Mouse (Mus musculus) limb, embryonic 13.5 days (tissue): ENCODE measurements around the gene Ckap5. TPM values are rescaled to one million over a fixed set of nuclear protein-coding genes. Genes with fewer than 3 reads are reported as not detected.
A peak's percentile ranks its signal among the peaks of the same experiment; 100 is the strongest.

Experiments used
- ATAC-seq: fragments of 200-750 bp; cut with Nextera tagmentation; 2 replicates; pipeline ENCODE4 v1.8.0; 2017; ENCODE audit warnings: low read depth, moderate number of reproducible peaks, moderate TSS enrichment; ENCODE audit not compliant: low FRiP score
- H3K27ac ChIP-seq: fragments of 300-500 bp; sonication (generic); 2 replicates; pipeline ENCODE4 v1.5.1; 2015; ENCODE audit warnings: inconsistent platforms, mild to moderate bottlenecking, moderate library complexity
- H3K27me3 ChIP-seq: fragments of 300-500 bp; sonication (generic); 2 replicates; pipeline ENCODE4 v1.6.1; 2015; ENCODE audit warnings: mild to moderate bottlenecking, inconsistent platforms
- H3K36me3 ChIP-seq: fragments of 300-500 bp; sonication (generic); 2 replicates; pipeline ENCODE4 v1.6.1; 2015; ENCODE audit warnings: inconsistent platforms, mild to moderate bottlenecking, moderate library complexity
- H3K4me1 ChIP-seq: fragments of 300-500 bp; sonication (generic); 2 replicates; pipeline ENCODE4 v1.6.1; 2015; ENCODE audit warnings: inconsistent platforms
- H3K4me2 ChIP-seq: fragments of 300-500 bp; sonication (generic); replicated peaks from 2 replicates; pipeline ENCODE4 v1.6.1; 2015; ENCODE audit warnings: inconsistent platforms, mild to moderate bottlenecking, moderate library complexity
- H3K4me3 ChIP-seq: fragments of 300-500 bp; sonication (generic); 2 replicates; pipeline ENCODE4 v1.5.1; 2015; ENCODE audit warnings: moderate library complexity, mild to moderate bottlenecking, inconsistent platforms
- H3K9ac ChIP-seq: fragments of 300-500 bp; sonication (generic); 2 replicates; pipeline ENCODE4 v1.6.1; 2015; ENCODE audit warnings: mild to moderate bottlenecking, inconsistent platforms
- H3K9me3 ChIP-seq: fragments of 300-500 bp; sonication (generic); 2 replicates; pipeline ENCODE4 v1.6.1; 2016; ENCODE audit warnings: inconsistent platforms
- WGBS: fragments of 180-500 bp; shearing (Covaris S2); methylation state at CpG from one replicate; pipeline ENCODE4 v1.1.7; 2015; 5-methylcytosine and 5-hydroxymethylcytosine counted together
- polyA plus RNA-seq: library from polyadenylated mRNA; unstranded; fragments of >200 nt; fragmentation: Nextera tagmentation; extraction: Ambion mirVana; gene quantifications from 2 replicates; pipeline ENCODE4 v1.2.1, GENCODE M21; 2015

Gene Ckap5
- polyA plus RNA-seq, 1 experiment from 2014 or later = 106 TPM

DNA sequence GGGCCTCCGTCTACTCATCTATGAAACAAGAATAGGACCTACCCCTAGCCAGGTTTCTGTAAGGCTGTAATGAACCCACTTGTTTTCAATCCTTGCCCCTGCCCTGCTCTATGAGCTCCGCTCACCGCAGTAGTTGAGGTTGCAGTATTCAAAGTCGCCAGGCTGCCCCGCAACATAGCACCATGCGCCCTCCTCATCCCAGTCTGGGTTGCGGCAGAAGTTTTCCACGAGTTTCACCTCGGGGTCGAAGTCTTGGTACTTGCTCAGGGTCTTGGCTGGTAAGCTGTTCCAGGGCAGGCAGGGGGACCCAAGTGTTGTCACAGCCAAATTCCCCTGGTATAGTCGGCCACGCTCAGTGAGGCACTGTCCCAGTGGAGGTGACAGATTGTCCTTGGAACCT is 103.8 kb downstream of the Ckap5 start:
- 88% methylated on average over 12 of the region's 12 CpGs for WGBS
- ATAC-seq = no peak
- H3K4me3 ChIP-seq = no peak overlapping the region

DNA sequence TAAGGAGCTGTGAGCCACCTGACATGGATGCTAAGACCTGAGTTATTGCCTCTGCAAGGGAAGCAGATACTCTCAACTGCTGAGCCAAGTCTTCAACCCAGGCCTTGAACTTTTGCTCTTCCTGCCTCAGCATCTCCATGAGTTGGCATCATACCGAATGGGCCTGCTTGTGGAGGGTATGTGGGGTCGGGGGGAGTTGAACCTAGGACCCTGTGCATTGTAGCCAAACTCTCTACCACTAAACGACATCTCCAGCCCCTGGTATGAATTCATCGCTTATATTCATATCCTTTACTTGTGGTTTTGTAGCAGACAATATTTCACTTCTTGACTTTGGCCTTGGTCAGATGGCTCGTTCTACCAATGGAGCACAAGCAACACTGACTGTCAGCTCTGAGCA is 105.3 kb downstream of the Ckap5 start:
- Histone ChIP-seq H3K27ac (no peak overlapping the region), H3K36me3 (no peaks in the 10 kb centered on the region), H3K4me1 (no peaks in the 10 kb centered on the region), H3K27me3 (no peaks in the 10 kb centered on the region), H3K9me3 (no peaks in the 10 kb centered on the region), H3K9ac (no peak overlapping the region), H3K4me3 (no peak overlapping the region), H3K4me2 (no peak overlapping the region)
- 85% methylated on average over 5 of the region's 5 CpGs for WGBS
- no peak for ATAC-seq

More for the DNA sequence above, 103.8 kb downstream of the Ckap5 start:
- Histone ChIP-seq H3K4me1 (no peaks in the 10 kb centered on the region), H3K27ac (no peak overlapping the region), H3K36me3 (no peaks in the 10 kb centered on the region), H3K27me3 (no peaks in the 10 kb centered on the region), H3K9ac (no peak overlapping the region), H3K9me3 (no peaks in the 10 kb centered on the region), H3K4me2 (no peak overlapping the region)

DNA sequence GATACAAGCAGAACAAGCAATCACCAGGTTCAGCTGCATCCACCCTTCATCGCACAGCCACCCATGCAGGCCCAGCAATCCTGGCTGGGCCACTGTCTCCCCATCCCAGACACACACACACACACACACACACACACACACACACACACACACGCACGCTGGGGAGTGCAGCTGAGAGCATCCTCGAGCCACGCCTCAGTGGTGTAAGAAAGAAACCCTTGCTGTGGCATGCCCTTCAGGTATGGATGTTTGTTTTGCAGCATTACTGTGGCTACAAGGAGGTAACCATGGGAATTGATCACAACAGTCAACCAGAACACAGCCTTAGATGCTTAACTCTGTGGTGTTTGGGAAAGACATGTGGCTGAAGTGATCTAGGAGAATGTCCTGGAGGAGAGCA is 105.8 kb downstream of the Ckap5 start:
- WGBS = 75% methylated on average over 5 of the region's 5 CpGs
- ATAC-seq = no peak
- H3K36me3 ChIP-seq = no peaks in the 10 kb centered on the region

DNA sequence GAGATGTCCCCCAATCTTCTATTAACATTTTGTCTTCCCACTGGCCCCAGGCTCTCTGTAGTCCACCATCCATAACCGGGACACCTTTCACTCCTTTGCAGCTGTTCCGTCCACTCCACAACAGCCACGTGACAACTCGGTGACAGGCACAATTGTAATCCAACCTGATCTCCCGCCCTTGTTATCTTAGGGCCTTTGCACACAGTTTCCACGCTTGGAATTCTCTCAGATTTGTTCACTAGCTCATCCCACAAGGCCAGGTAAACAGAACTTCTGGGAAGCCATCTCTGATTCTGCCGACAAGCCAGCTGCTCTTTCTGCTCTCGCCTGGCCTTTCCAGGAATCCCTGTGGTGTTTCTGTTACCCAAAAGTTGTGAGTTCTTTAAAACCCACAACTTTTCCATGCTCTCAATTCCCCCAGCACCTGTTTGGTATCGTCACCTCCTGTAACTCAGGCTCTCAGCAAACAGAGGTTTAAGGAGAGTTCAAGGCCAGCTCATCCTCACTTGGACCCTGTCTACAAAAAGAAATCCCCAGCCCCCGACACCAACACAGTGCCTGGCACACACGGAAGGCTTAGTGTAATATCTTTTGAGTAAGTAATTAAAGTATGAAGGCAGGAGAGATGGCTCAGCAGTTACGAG is 106.9 kb downstream of the Ckap5 start:
- Histone ChIP-seq H3K9ac (no peak overlapping the region), H3K4me1 (no peaks in the 10 kb centered on the region), H3K36me3 (no peaks in the 10 kb centered on the region), H3K27me3 (no peaks in the 10 kb centered on the region), H3K9me3 (no peaks in the 10 kb centered on the region), H3K4me3 (no peak overlapping the region), H3K4me2 (no peak overlapping the region), H3K27ac (no peak overlapping the region)
- 77% methylated on average over 12 of the region's 12 CpGs for WGBS
- 0 out of 2 replicates have a peak, but pooled peaks have one; percentile 2 for ATAC-seq

More for the DNA sequence above, 105.8 kb downstream of the Ckap5 start:
- Histone ChIP-seq H3K27ac (no peak overlapping the region), H3K9ac (no peak overlapping the region), H3K4me2 (no peak overlapping the region), H3K9me3 (no peaks in the 10 kb centered on the region), H3K4me3 (no peak overlapping the region), H3K27me3 (no peaks in the 10 kb centered on the region), H3K4me1 (no peaks in the 10 kb centered on the region)

DNA sequence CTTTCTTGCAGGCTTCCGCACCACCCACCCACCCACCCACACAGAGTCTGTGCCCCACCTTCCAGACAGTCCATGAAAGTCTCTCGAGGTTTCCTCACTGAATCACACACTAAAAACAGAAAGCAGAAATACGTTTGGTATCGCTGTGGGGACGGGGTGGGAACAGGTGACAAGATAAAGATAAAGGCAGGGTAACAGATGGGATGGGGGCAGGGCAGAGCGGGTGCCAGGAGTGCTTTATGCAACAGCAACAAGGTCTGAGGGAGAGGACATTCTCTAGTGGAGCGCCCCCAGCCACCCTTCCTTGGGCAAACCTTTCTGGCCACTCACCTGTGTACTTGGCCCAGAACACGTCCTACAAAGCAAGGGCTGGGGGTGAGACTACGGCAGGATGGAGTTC is 108.3 kb downstream of the Ckap5 start:
- no peak overlapping the region for H3K4me3 ChIP-seq
- H3K9ac ChIP-seq = no peak overlapping the region
- no peak overlapping the region for H3K4me2 ChIP-seq
- 80% methylated on average over 9 of the region's 9 CpGs for WGBS
- H3K9me3 ChIP-seq = no peaks in the 10 kb centered on the region
- no peaks in the 10 kb centered on the region for H3K36me3 ChIP-seq
- no peak overlapping the region for H3K27ac ChIP-seq
- no peak for ATAC-seq
- no peaks in the 10 kb centered on the region for H3K27me3 ChIP-seq
- H3K4me1 ChIP-seq = no peaks in the 10 kb centered on the region

DNA sequence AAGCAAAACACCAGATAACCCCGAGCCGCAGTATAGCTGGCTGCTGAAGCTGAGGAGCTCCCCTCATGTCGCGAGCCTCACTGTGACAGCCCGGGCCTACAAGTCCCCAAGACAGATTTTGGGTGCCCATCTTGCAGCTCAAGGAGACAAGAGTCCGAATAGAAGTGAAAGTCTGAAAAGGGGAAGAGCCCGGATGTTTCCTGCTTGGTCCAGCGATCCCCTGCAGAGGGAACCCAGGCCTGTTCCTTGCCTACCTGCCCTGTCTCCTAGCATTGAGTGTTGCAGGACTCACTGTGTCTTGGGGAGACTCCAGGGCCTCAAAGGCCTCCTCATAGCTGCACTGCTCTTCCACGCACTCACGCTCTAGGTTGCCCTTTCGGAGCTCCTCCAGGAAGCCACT is 108.9 kb downstream of the Ckap5 start:
- no peak overlapping the region for H3K27ac ChIP-seq
- 87% methylated on average over 11 of the region's 11 CpGs for WGBS
- ATAC-seq = no peak
- H3K9me3 ChIP-seq = no peaks in the 10 kb centered on the region
- H3K4me2 ChIP-seq = no peak overlapping the region
- no peak overlapping the region for H3K4me3 ChIP-seq
- H3K27me3 ChIP-seq = no peaks in the 10 kb centered on the region
- no peaks in the 10 kb centered on the region for H3K36me3 ChIP-seq
- H3K4me1 ChIP-seq = no peaks in the 10 kb centered on the region
- H3K9ac ChIP-seq = no peak overlapping the region

DNA sequence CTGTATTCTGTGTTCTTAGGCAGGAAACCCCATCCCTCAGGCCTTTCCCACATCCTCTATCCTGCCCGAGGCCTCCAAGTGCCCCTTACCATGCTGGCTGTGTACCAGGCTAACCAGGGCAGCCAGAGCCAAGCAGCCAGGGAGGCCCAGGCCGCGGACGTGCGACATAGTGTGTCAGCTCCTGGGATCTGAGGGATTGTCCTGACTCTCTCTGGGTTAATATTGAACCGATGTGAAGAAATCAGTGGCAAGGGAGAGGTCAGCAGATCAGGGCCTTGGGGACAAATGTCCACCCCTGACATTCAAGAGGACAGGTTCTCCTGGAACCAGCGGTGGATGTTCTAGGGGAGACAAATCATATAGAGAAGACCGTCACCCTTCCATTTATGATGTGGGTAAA is 109.7 kb downstream of the Ckap5 start, which contains the start of gene F2:
Gene F2, minus strand, starts transcription at position 186 of the 400 bp plus-strand sequence.
- no peak for ATAC-seq
- H3K27ac ChIP-seq = no peak within 1 kb of the TSS
- no peaks in the 10 kb centered on the region for H3K9me3 ChIP-seq
- no peak within 1 kb of the TSS for H3K4me2 ChIP-seq
- H3K4me3 ChIP-seq = no peak within 1 kb of the TSS
- 90% methylated on average over 8 of the region's 8 CpGs for WGBS
- no peaks in the 10 kb centered on the region for H3K36me3 ChIP-seq
- no peaks in the 10 kb centered on the region for H3K4me1 ChIP-seq
- no peaks in the 10 kb centered on the region for H3K27me3 ChIP-seq
- no peak within 1 kb of the TSS for H3K9ac ChIP-seq

DNA sequence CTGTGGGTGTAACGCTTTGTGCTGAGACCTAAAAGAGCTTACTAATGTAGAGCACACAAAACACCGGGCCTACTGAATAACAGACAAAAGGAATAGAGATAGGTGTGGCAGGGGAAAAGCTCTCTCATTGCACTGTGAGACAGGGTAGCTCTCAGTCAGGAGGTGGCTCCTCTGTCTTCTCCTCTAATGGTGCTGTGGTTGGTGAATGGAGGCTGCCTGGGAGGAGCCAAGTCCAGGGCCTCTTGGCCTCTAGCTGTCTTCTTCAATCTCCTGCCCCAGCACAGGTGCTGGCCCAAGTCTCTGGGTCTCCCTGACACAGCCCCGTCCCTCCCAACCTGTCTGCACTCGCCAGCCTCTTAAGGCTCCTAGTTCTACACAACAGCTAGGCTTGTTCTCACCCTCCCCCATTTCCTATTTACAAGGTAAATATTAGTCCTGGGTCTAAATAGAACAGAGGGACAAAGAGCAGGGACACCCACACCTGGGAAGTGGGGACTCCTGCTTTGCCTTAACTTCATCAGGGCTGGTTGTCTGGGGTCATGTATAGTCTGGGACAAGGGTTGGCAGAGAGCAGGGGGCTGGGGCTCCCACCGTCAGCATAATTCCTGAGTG is 110.3 kb downstream of the Ckap5 start:
- no peak overlapping the region for H3K4me3 ChIP-seq
- no peaks in the 10 kb centered on the region for H3K4me1 ChIP-seq
- no peak overlapping the region for H3K9ac ChIP-seq
- ATAC-seq = no peak
- H3K27ac ChIP-seq = no peak overlapping the region
- WGBS = 84% methylated on average over 5 of the region's 5 CpGs
- peaks cover 1% of the 10 kb centered on the region; the same call in 1 of the 2 replicates for H3K36me3 ChIP-seq
- no peaks in the 10 kb centered on the region for H3K9me3 ChIP-seq
- no peak overlapping the region for H3K4me2 ChIP-seq
- no peaks in the 10 kb centered on the region for H3K27me3 ChIP-seq

DNA sequence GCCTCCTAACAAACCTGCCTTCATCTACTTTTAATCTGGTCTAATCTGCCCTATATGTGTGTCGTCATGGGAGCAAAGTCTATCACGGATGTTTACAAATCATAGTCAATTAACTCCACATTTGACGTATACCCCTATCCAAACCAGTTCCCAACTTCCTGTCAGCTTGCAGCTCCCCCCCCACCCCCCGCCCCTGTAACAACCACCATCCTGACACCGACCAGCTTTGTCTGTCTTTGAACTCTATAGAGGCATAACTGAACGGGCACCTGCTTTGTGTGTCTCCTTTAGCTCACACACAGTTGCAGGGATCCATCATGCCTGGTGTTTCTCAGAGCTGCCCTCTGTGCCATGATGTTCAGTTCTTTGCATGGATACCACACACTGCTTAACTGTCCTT is 112.4 kb downstream of the Ckap5 start:
- H3K27ac ChIP-seq = no peak overlapping the region
- no peak for ATAC-seq
- H3K36me3 ChIP-seq = peaks cover 21% of the 10 kb centered on the region
- no peak overlapping the region for H3K9ac ChIP-seq
- no peaks in the 10 kb centered on the region for H3K27me3 ChIP-seq
- no peaks in the 10 kb centered on the region for H3K4me1 ChIP-seq
- H3K9me3 ChIP-seq = no peaks in the 10 kb centered on the region
- no peak overlapping the region for H3K4me3 ChIP-seq
- 69% methylated on average over 6 of the region's 6 CpGs for WGBS
- no peak overlapping the region for H3K4me2 ChIP-seq

DNA sequence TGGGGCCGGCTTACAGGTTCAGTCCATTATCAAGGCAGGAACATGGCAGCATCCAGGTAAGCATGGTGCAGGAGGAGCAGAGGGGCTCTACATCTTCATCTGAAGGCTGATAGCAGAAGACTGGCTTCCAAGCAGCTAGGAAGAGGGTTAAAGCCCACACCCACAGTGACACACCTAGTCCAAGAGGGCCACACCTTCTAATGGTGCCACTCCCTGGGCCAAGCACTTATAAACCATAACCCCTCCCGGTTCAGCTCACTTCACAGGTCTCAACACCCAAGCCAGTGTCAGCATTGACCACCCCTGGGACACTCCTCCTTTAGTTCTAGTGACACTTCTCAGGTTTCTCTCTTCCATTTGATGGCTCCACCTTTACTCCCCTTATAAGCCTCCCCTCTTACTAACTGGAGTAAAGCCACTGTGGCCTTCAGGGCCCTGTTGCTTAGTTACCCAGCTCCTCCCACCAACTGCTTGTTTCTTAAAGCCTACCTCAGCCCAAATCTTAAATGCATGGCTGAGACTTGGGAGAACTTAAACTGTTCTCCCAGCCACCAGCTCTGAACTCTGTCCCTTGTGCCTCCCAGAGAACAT is 116.4 kb downstream of the Ckap5 start:
- no peaks in the 10 kb centered on the region for H3K4me1 ChIP-seq
- peaks cover 61% of the 10 kb centered on the region for H3K36me3 ChIP-seq
- ATAC-seq = no peak
- no peak overlapping the region for H3K27ac ChIP-seq
- H3K27me3 ChIP-seq = no peaks in the 10 kb centered on the region
- H3K4me2 ChIP-seq = no peak overlapping the region
- no peak overlapping the region for H3K9ac ChIP-seq
- no peaks in the 10 kb centered on the region for H3K9me3 ChIP-seq
- WGBS = 95% methylated on average over 2 of the region's 2 CpGs
- H3K4me3 ChIP-seq = no peak overlapping the region

DNA sequence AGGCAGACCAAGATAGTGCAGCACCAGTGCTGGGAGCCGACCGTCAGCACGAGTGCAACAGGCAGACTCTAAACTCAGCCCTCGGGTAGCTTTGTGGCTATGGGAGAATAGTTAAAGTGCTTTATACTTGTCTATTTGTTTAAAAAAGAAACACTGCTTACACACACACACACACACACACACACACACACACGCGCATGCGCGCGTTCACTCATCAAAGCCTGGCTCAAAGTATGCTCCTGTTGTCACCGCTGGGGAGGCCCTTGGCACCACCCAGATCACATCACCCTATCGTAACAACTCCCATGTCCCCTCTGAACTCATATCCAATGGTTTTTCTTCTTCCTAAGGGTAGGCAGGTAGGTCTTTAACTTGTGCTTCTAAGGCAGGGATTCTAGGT is 117.5 kb downstream of the Ckap5 start:
- ATAC-seq = no peak
- WGBS = 95% methylated on average over 11 of the region's 11 CpGs
- Histone ChIP-seq H3K4me3 (no peak overlapping the region), H3K9ac (no peak overlapping the region), H3K4me1 (peaks cover 10% of the 10 kb centered on the region), H3K36me3 (peaks cover 63% of the 10 kb centered on the region), H3K4me2 (no peak overlapping the region), H3K9me3 (no peaks in the 10 kb centered on the region), H3K27me3 (no peaks in the 10 kb centered on the region), H3K27ac (no peak overlapping the region)

DNA sequence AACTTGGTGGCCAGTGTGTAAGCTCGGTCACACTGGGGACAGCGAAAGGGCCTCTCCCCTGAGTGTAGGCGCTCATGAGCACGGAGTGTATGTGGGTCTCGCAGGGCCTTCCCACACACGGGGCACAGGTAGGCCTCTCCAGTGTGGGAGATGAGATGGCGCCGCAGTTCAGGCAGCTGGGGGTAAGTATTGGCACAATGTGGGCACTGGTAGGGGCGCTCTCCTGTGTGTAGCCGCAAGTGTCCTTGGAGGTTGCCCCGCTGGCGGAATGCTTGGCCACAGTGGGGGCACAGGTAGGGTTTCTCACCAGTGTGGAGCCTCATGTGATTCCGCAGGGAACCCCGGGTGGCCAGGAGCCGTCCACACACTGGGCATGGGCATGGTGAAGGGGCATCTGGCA is 118.8 kb downstream of the Ckap5 start:
- H3K9me3 ChIP-seq = no peaks in the 10 kb centered on the region
- H3K27ac ChIP-seq = no peak overlapping the region
- no peak overlapping the region for H3K4me2 ChIP-seq
- 98% methylated on average over 15 of the region's 15 CpGs for WGBS
- H3K4me1 ChIP-seq = peaks cover 10% of the 10 kb centered on the region
- H3K9ac ChIP-seq = no peak overlapping the region
- no peak for ATAC-seq
- no peaks in the 10 kb centered on the region for H3K27me3 ChIP-seq
- H3K36me3 ChIP-seq = peaks cover 63% of the 10 kb centered on the region
- no peak overlapping the region for H3K4me3 ChIP-seq
